ENCODE assay signal across 11 mouse cellular contexts in the genomic region with DNA sequence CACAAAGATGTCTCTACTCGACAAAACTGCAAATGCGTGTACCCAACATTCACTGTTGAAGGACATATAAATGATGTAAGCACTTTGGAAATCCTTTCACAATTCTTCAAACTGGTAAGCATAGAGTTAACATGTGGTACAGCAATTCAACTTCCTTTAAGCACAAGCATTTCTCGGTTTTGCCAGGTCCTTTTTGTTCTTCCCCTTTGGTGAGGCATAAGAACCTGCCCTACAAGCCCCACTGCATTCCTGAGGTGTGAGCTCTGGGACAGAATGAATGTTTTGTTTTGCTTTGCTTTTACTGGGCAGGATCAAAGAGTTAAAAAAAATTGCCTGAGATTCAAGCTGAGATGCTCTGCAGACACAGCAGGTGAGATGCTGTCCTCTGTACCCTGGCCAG.
DNase-seq lines count a peak whose midpoint lies in the region; ATAC-seq and TF ChIP-seq lines count a peak whose summit lies in the region.
"Had no signal": no experiment of that assay in that cellular context is flagged by ENCODE, and none has a peak within 500 bp of the region (broad histone marks: within the 10 kb centered on the region; RNA-seq: fewer than 3 reads in every experiment).

No protein-coding gene starts in this region.

- no peak overlapping the region for H3K4me3 ChIP-seq in hindbrain, postnatal 0 days (ENCODE audit: low read length)
- no peak overlapping the region for H3K4me3 ChIP-seq in hindbrain, embryonic 13.5 days
- H3K4me3 ChIP-seq in stomach, embryonic 14.5 days (ENCODE audit: low read depth, low read length), result no peak overlapping the region
- H3K4me3 ChIP-seq: neural tube, embryonic 12.5 days had no signal

- no peaks in the 10 kb centered on the region for H3K9me3 ChIP-seq in hindbrain, postnatal 0 days (ENCODE audit: low read length)
- H3K9me3 ChIP-seq in hindbrain, embryonic 13.5 days, result no peaks in the 10 kb centered on the region
- no peaks in the 10 kb centered on the region for H3K9me3 ChIP-seq in stomach, embryonic 14.5 days (ENCODE audit: control insufficient read depth, low read depth, low read length)
- H3K9me3 ChIP-seq: neural tube, embryonic 12.5 days had no signal

- H3K36me3 ChIP-seq in hindbrain, postnatal 0 days (ENCODE audit: insufficient read depth, low read length), result no peaks in the 10 kb centered on the region
- H3K36me3 ChIP-seq in hindbrain, embryonic 13.5 days, result no peaks in the 10 kb centered on the region
- no peaks in the 10 kb centered on the region for H3K36me3 ChIP-seq in stomach, embryonic 14.5 days (ENCODE audit: control insufficient read depth, insufficient read depth, low read length)
- H3K36me3 ChIP-seq: neural tube, embryonic 12.5 days had no signal

- H3K4me2 ChIP-seq in hindbrain, postnatal 0 days (ENCODE audit: low read depth, low read length), result no peak overlapping the region
- H3K4me2 ChIP-seq in hindbrain, embryonic 13.5 days, result no peak overlapping the region
- H3K4me2 ChIP-seq in stomach, embryonic 14.5 days (replicated peaks; ENCODE audit: low read depth, low read length), result no peak overlapping the region
- H3K4me2 ChIP-seq: neural tube, embryonic 12.5 days had no signal

- no peak for ATAC-seq in hindbrain, postnatal 0 days
- ATAC-seq in hindbrain, embryonic 13.5 days (ENCODE audit: low FRiP score), result no peak
- ATAC-seq in stomach, embryonic 14.5 days (ENCODE audit: insufficient number of reproducible peaks, insufficient read depth, low FRiP score, low read depth), result peak; percentile 88
- ATAC-seq in erythroblast, adult 5-6 weeks (replicated peaks; ENCODE audit: low FRiP score, poor library complexity, severe bottlenecking), result no peak
- ATAC-seq in inflammation-experienced regulatory T-cells, adult 6 months, result no peak
- ATAC-seq in activated CD4-positive, CD25-positive, alpha-beta regulatory T cell, adult 4 months, result no peak
- ATAC-seq: Patski had no signal

- DNase-seq in hindbrain, postnatal 0 days (ENCODE audit: low spot score), result peak; percentile 5
- DNase-seq in embryo, embryonic 10.5 days (ENCODE audit: low spot score), result peak; percentile 32
- DNase-seq in kidney, postnatal 10 days, result peak; percentile 43
- DNase-seq: heart, postnatal 10 days had no signal

- WGBS in hindbrain, postnatal 0 days, result 59% methylated on average over 3 of the region's 3 CpGs
- WGBS in hindbrain, embryonic 13.5 days, result 61% methylated on average over 3 of the region's 3 CpGs
- 50% methylated on average over 3 of the region's 3 CpGs for WGBS in stomach, embryonic 14.5 days

- no peak overlapping the region for H3K27ac ChIP-seq in hindbrain, postnatal 0 days
- H3K27ac ChIP-seq in hindbrain, embryonic 13.5 days, result no peak overlapping the region
- no peak overlapping the region for H3K27ac ChIP-seq in stomach, embryonic 14.5 days (ENCODE audit: low read length)
- H3K27ac ChIP-seq: neural tube, embryonic 12.5 days had no signal

- H3K4me1 ChIP-seq in hindbrain, postnatal 0 days (ENCODE audit: insufficient read depth, low read length), result no peaks in the 10 kb centered on the region
- no peaks in the 10 kb centered on the region for H3K4me1 ChIP-seq in hindbrain, embryonic 13.5 days (replicated peaks)
- no peaks in the 10 kb centered on the region for H3K4me1 ChIP-seq in stomach, embryonic 14.5 days (ENCODE audit: control insufficient read depth, insufficient read depth, low read length)
- H3K4me1 ChIP-seq: neural tube, embryonic 12.5 days had no signal

- TF ChIP-seq CTCF in hindbrain, postnatal 0 days (IDR thresholded peaks at IDR 0.05; ENCODE audit: low read depth), result no peak

- no peak overlapping the region for H3K9ac ChIP-seq in hindbrain, postnatal 0 days (replicated peaks; ENCODE audit: low read length)
- H3K9ac ChIP-seq in hindbrain, embryonic 13.5 days, result no peak overlapping the region
- no peak overlapping the region for H3K9ac ChIP-seq in stomach, embryonic 14.5 days (replicated peaks; ENCODE audit: low read depth, low read length)
- H3K9ac ChIP-seq: neural tube, embryonic 12.5 days had no signal

- H3K27me3 ChIP-seq in hindbrain, postnatal 0 days (ENCODE audit: insufficient read depth, low read length), result no peaks in the 10 kb centered on the region
- no peaks in the 10 kb centered on the region for H3K27me3 ChIP-seq in hindbrain, embryonic 13.5 days
- H3K27me3 ChIP-seq in stomach, embryonic 14.5 days (ENCODE audit: control insufficient read depth, insufficient read depth, low read length), result no peaks in the 10 kb centered on the region
- H3K27me3 ChIP-seq: neural tube, embryonic 12.5 days; Patski had no signal
